Mouse (Mus musculus) bone marrow, adult 2 months (tissue): ENCODE measurements at regions not wholly inside any gene's neighbourhood (a gene's known extent, or its start where the extent isn't known, plus 50 kb on each side); places are given as distances from the start of the nearest gene placed in this dataset.

Experiments
- H3K27ac ChIP-seq: fragments of 200-500 bp; 2 replicates; pipeline ENCODE4 v1.5.1; 2012; ENCODE audit warnings: low read depth, mild to moderate bottlenecking, control low read depth, inconsistent platforms, low read length; ENCODE audit not compliant: control insufficient read depth, poor library complexity, insufficient read depth
- H3K4me1 ChIP-seq: fragments of 200-500 bp; 2 replicates; pipeline ENCODE4 v1.6.1; 2011; ENCODE audit warnings: low read length; ENCODE audit not compliant: control insufficient read depth, insufficient read depth
- H3K4me3 ChIP-seq: fragments of 200-500 bp; replicated peaks from 2 replicates; pipeline ENCODE3; 2011; ENCODE audit warnings: mild to moderate bottlenecking, low read depth, low read length, control low read depth; ENCODE audit not compliant: control insufficient read depth
- CTCF ChIP-seq: fragments of 200-500 bp; IDR thresholded peaks from 2 replicates; pipeline ENCODE4 v1.5.1; 2011; ENCODE audit warnings: low read length, control low read depth; ENCODE audit not compliant: control insufficient read depth, insufficient read depth
- POLR2A ChIP-seq: fragments of 200-500 bp; IDR thresholded peaks from 2 replicates; pipeline ENCODE4 v1.6.1; 2011; ENCODE audit warnings: low read depth, mild to moderate bottlenecking, control low read depth, low read length, borderline replicate concordance; ENCODE audit not compliant: control insufficient read depth
- WGBS: fragments of 180-500 bp; shearing (Covaris S2); methylation state at CpG from one replicate; pipeline ENCODE4 v1.1.7; 2018; 5-methylcytosine and 5-hydroxymethylcytosine counted together

- Histone ChIP-seq H3K4me1 (no peaks in the 10 kb centered on the region), H3K27ac (no peak overlapping the region), H3K4me3 (no peak overlapping the region)
- WGBS = 62% methylated on average over 5 of the region's 5 CpGs
- no peak for TF ChIP-seq POLR2A
- TF ChIP-seq CTCF = no peak
These were observed 341.7 kb downstream of the Cmpk2 start for GRCm38 (mm10) chr12:26810565-26811177.

GRCm38 (mm10) chr12:26809670-26810069, 340.7 kb downstream of the Cmpk2 start:
- Histone ChIP-seq H3K27ac (no peak overlapping the region), H3K4me3 (no peak overlapping the region), H3K4me1 (no peaks in the 10 kb centered on the region)
- no peak for TF ChIP-seq POLR2A
- TF ChIP-seq CTCF = no peak
- WGBS = 18% methylated on average over 4 of the region's 4 CpGs

- H3K4me1 ChIP-seq = no peaks in the 10 kb centered on the region
- TF ChIP-seq POLR2A (no peak), CTCF (no peak)
- H3K27ac ChIP-seq = no peak overlapping the region
- WGBS = 76% methylated on average over 5 of the region's 5 CpGs
- no peak overlapping the region for H3K4me3 ChIP-seq
These were observed 333.5 kb downstream of the Cmpk2 start for GRCm38 (mm10) chr12:26802542-26802941.

DNA sequence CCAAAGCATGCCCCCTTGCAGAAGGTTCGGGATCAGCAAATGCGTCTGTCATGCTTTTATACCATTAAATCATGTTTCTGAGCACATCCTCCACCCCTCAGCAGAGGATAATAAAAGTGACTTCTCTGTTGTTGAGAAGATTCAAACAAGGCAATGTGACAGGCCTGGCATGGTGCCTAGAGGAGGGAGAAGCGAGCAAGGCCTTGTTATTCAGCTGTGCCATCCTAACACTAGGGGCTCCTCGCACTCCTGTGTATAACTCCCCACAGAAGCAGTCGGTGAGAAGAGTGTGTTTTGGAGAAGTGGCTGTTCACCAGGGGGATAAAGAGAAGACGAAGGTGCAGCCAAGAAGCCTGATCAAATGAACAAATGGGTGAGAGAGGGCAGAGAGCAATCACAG, 330.3 kb downstream of the Cmpk2 start:
- Histone ChIP-seq H3K27ac (no peak overlapping the region), H3K4me1 (no peaks in the 10 kb centered on the region), H3K4me3 (no peak overlapping the region)
- TF ChIP-seq POLR2A = no peak
- no peak for TF ChIP-seq CTCF
- WGBS = 79% methylated on average over 6 of the region's 6 CpGs

DNA sequence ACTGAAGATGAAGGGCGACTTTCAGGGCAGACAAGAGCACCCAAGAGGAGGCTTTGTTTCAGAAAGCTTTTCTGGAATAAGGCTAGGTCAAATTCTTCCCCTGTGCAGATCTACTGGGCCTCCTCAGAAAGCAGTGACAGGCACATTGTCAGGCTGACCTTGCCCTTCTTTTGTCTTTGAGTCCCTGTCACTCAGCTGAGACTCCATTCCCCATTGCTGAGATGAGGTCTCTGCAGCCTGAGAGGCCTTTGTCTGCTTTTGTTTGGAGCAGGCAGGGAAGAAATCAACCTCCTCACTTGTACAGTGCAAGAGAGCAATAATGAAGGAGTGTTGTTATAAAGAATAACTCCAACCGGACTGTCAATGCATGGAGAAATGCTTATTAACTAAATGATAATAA, 327.4 kb downstream of the Cmpk2 start:
- no peak overlapping the region for H3K27ac ChIP-seq
- 71% methylated on average over 2 of the region's 2 CpGs for WGBS
- TF ChIP-seq CTCF (no peak), POLR2A (no peak)
- no peak overlapping the region for H3K4me3 ChIP-seq
- H3K4me1 ChIP-seq = no peaks in the 10 kb centered on the region

- 79% methylated on average over 10 of the region's 10 CpGs for WGBS
- Histone ChIP-seq H3K4me3 (no peak overlapping the region), H3K27ac (no peak overlapping the region), H3K4me1 (no peaks in the 10 kb centered on the region)
- TF ChIP-seq POLR2A (no peak), CTCF (no peak)
These were observed 320.4 kb downstream of the Cmpk2 start for GRCm38 (mm10) chr12:26789336-26789846.

- WGBS = 60% methylated on average over 2 of the region's 2 CpGs
- Histone ChIP-seq H3K27ac (no peak overlapping the region), H3K4me3 (no peak overlapping the region)
These were observed 316.5 kb downstream of the Cmpk2 start for GRCm38 (mm10) chr12:26785550-26785949.

GRCm38 (mm10) chr12:26784426-26784825, 315.4 kb downstream of the Cmpk2 start:
- 79% methylated on average over 3 of the region's 3 CpGs for WGBS
- H3K4me1 ChIP-seq = no peaks in the 10 kb centered on the region
- no peak overlapping the region for H3K4me3 ChIP-seq
- no peak overlapping the region for H3K27ac ChIP-seq
- TF ChIP-seq POLR2A (no peak), CTCF (no peak)

More at GRCm38 (mm10) chr12:26785550-26785949, 316.5 kb downstream of the Cmpk2 start:
- TF ChIP-seq CTCF = no peak
- TF ChIP-seq POLR2A = no peak
- H3K4me1 ChIP-seq = no peaks in the 10 kb centered on the region
